Mouse (Mus musculus): Measurements from ENCODE around the gene Rab30. TPM values are rescaled to one million over a fixed set of nuclear protein-coding genes. Genes with fewer than 3 reads are reported as not detected.

Gene Rab30
- total and polyA plus RNA-seq, 3 experiments: 39.1 to 105 (median 66.2) TPM

GRCm38 (mm10) chr7:92876066-92876465 lies 134.7 kb downstream of the Rab30 start:
- dilution Hi-C loops (cut with MboI; ENCODE audit: extremely low pct_ligation_motif_present, extremely low pct_unique_long_range_greater_than_20kb, low sequenced_read_pairs): no loop called here
- Histone ChIP-seq H3K9me3 (replicated peaks; ENCODE audit: low read length) (no peaks in the 10 kb centered on the region), H3K27me3 (replicated peaks) (no peaks in the 10 kb centered on the region), H3K9ac (ENCODE audit: insufficient read depth, low read depth) (peak overlapping the region; percentile 83), H3K4me3 (replicated peaks in 1 of 3; ENCODE audit: low read depth in 2 of 3, low read length in 2 of 3, poor library complexity in 1 of 3) (peak overlapping the region; percentile 48 to 85 (median 70)), H3K27ac (ENCODE audit: insufficient read depth, low read depth) (no peak overlapping the region), H3K36me3 (replicated peaks in 1 of 2; ENCODE audit: control insufficient read depth in 1 of 2, insufficient read depth in 1 of 2, low read length in 1 of 2) (peaks cover 0 to 13% of the 10 kb centered on the region in 2 experiments), H3K4me1 (ENCODE audit: control insufficient read depth in 1 of 2, insufficient read depth in 2 of 2) (peaks cover 6 to 56% of the 10 kb centered on the region in 2 experiments), H3K4me2 (ENCODE audit: insufficient read depth, low read depth, poor library complexity, severe bottlenecking) (peak overlapping the region; percentile 95), H3K79me2 (replicated peaks; ENCODE audit: control insufficient read depth, extremely low read depth, insufficient read depth, poor library complexity, severe bottlenecking) (peaks cover 19% of the 10 kb centered on the region)
- in situ Hi-C loops (cut with MboI; ENCODE audit: low pct_ligation_motif_present, low pct_unique_long_range_greater_than_20kb, low sequenced_read_pairs): loop anchor here (10.0 kb wide), 3 partner anchors 69 to 771 kb away; no protein-coding TSS in a partner anchor
- no peak for DNase-seq (ENCODE audit: extremely low read depth)
- TF ChIP-seq TCF12 (IDR thresholded peaks at IDR 0.05; ENCODE audit: low read depth, low read length) (no peak), POLR2A (IDR thresholded peaks at IDR 0.05; ENCODE audit: low read depth, low read length) (no peak), MAZ (IDR thresholded peaks at IDR 0.05; ENCODE audit: low read depth, low read length) (no peak), JUN (IDR thresholded peaks at IDR 0.05; ENCODE audit: insufficient read depth, low read depth, low read length) (no peak), ETS1 (conservative IDR thresholded peaks at IDR 0.05; ENCODE audit: low read depth, low read length) (no peak), PAX5 (IDR thresholded peaks at IDR 0.05; ENCODE audit: low read length) (no peak), SMC3 (IDR thresholded peaks at IDR 0.05; ENCODE audit: low read depth, low read length) (no peak), NELFE (IDR thresholded peaks at IDR 0.05; ENCODE audit: low read depth, low read length) (no peak), TBP (conservative IDR thresholded peaks at IDR 0.05; ENCODE audit: low read depth, low read length) (0 out of 2 replicates have a peak, but pooled peaks have one; percentile 1), ZNF384 (IDR thresholded peaks at IDR 0.05; ENCODE audit: low read depth, low read length) (no peak; the same call in 1 of the 2 replicates), CTCF (conservative IDR thresholded peaks at IDR 0.05 in 1 of 2, IDR thresholded peaks at IDR 0.05 in 1 of 2; ENCODE audit: low read depth in 2 of 2, low read length in 2 of 2) (no peak), USF1 (IDR thresholded peaks at IDR 0.05; ENCODE audit: low read depth, low read length) (no peak), MEF2A (IDR thresholded peaks at IDR 0.05; ENCODE audit: borderline replicate concordance, low read depth, low read length) (no peak), KAT2A (IDR thresholded peaks at IDR 0.05; ENCODE audit: insufficient replicate concordance, low read length) (no peak), UBTF (IDR thresholded peaks at IDR 0.05; ENCODE audit: low read depth, low read length) (0 out of 2 replicates have a peak, but pooled peaks have one; percentile 29), MAFK (IDR thresholded peaks at IDR 0.05; ENCODE audit: insufficient replicate concordance, low read length) (peak; percentile 18; the same call in 1 of the 2 replicates), MXI1 (IDR thresholded peaks at IDR 0.05; ENCODE audit: low read depth, low read length) (0 out of 2 replicates have a peak, but pooled peaks have one; percentile 21), EP300 (IDR thresholded peaks at IDR 0.05; ENCODE audit: low read length) (no peak), ZMIZ1 (IDR thresholded peaks at IDR 0.05; ENCODE audit: low read depth, low read length) (no peak), BHLHE40 (IDR thresholded peaks at IDR 0.05; ENCODE audit: low read depth, low read length) (no peak), POLR2AphosphoS2 (IDR thresholded peaks at IDR 0.05; ENCODE audit: low read depth, low read length) (no peak), ELF1 (IDR thresholded peaks at IDR 0.05; ENCODE audit: low read depth, low read length) (no peak), CHD2 (IDR thresholded peaks at IDR 0.05; ENCODE audit: low read length) (no peak), MYC (IDR thresholded peaks at IDR 0.05; ENCODE audit: low read depth, low read length) (0 out of 2 replicates have a peak, but pooled peaks have one; percentile 12)
